Mouse (Mus musculus): ENCODE data around the gene Phf5a.

Phf5a gene

GRCm38 (mm10) chr15:81885418-81885934 is 13.8 kb upstream of the Phf5a start:
- DNase-seq (ENCODE audit: low spot score in 2 of 2) = no peak

GRCm38 (mm10) chr15:81882348-81882747 is 10.6 kb upstream of the Phf5a start:
- DNase-seq (ENCODE audit: low spot score in 2 of 2) = no peak

GRCm38 (mm10) chr15:81879531-81880401 is 8.1 kb upstream of the Phf5a start:
- peak; percentile 63 to 71 for DNase-seq (ENCODE audit: low spot score in 2 of 2)

DNA sequence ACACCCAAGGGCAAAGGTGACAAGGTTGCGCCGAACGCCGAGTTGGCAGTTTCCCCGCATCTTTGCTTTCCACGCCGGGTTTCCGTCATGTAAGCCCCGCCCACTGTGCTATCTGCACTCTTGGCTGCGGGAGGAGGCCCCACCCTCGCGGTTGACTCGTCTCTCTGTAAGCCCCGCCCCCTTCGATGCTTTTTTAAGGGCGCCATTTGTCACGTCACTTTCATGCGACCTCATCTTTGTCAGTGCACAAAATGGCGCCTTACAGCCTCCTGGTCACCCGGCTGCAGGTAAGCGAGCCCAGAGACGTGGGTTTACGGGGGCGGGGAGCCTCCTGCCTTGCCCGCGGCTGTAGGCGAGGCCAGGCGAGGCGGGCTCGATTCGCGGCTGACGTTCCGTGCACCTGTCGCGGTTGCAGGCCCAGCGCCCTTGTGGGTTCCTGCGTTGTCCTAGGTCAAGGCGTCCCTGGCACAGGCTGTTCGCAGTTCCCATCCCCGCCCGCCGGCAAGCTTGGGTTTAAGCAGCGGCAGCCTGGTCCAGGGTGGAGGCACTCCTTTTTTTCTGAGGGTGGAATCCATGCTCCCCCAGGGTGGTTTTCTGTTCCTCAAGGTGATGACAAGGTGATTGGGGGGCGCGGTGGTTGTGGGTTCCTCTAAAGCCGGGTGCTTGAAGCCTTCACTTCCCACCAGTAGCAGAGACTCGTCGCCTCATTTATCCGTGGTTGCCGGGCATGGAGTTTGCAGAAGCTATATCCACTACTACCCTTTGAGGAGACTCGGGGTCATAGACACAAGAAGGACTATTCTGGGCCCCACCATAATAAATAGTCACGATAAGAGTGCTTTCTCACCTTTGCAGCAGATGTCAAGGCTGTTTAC is 788 bp upstream of the Phf5a start, which contains the start of gene Aco2:
Aco2 (plus strand) TSS at position 48 of the 875 bp plus-strand sequence.
- DNase-seq (ENCODE audit: low spot score in 2 of 2) = peak; percentile 99

DNA sequence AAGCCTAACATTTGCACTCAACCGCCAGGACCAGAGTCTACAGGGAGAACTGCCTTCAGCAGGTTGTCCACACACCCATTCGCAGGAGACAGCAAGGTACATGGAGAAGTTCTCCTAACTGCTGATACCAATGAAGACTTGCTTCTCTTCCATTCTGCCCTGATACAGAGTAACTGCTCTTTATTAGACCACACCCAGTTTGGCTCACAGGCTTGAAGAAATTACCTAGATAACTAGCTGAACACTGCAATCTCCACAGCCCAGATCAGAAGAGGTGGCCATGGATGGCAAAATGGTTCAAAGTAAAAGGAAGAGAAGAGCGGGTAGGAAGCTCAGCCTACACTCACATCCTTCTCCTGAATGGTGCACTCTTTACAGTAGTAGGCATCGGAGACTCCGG is 1.7 kb downstream of the Phf5a start:
- no peak for DNase-seq (ENCODE audit: low spot score in 2 of 2)

- DNase-seq (ENCODE audit: low spot score in 2 of 2) = no peak
Measured at GRCm38 (mm10) chr15:81864238-81864637, 7.5 kb downstream of the Phf5a start.

- no peak for DNase-seq (ENCODE audit: low spot score in 2 of 2)
Measured at GRCm38 (mm10) chr15:81860471-81861135, 11.1 kb downstream of the Phf5a start.

DNA sequence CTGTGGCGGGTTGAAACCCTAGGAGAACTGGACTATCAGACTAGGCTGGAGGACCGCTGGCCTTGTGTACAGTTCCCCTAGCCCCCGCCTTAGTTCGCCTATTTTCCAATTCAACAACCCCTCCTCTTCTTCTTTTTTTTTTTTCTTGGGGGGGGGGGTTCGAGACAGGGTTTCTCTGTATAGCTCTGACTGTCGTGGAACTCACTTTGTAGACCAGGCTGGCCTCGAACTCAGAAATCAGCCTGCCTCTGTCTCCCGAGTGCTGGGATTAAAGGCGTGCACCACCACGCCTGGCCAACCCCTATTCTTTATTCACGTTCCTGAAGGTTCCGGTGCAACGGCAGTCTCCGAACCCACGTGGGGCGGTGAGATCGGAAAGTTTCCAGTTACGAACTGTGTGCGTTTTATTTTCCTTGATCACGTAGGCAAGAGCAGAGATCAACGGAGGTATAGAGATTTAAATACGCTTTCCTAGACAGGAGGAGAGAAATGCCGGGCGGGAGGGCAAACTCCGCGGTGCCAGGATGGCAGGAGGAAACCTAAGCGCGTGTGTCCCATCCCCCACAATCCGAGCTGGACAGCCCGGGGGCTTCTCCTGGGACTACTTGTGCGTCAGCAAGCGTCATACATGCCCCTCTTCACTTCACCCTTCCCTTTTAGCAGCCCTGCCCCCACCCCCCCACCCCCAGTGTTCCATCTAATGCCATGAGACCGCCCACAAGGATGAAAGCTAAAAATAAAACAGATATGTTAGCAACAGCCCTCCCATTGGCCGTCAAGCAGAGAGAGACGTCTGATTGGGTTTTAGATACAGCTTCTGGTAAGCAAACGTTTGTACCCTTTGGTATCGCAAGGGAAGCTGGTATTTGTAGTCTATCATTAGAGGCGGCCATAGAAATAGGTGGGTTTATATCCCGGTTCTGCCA is 12.1 kb downstream of the Phf5a start:
- DNase-seq (ENCODE audit: low spot score in 2 of 2) = peak; percentile 85 to 91

DNA sequence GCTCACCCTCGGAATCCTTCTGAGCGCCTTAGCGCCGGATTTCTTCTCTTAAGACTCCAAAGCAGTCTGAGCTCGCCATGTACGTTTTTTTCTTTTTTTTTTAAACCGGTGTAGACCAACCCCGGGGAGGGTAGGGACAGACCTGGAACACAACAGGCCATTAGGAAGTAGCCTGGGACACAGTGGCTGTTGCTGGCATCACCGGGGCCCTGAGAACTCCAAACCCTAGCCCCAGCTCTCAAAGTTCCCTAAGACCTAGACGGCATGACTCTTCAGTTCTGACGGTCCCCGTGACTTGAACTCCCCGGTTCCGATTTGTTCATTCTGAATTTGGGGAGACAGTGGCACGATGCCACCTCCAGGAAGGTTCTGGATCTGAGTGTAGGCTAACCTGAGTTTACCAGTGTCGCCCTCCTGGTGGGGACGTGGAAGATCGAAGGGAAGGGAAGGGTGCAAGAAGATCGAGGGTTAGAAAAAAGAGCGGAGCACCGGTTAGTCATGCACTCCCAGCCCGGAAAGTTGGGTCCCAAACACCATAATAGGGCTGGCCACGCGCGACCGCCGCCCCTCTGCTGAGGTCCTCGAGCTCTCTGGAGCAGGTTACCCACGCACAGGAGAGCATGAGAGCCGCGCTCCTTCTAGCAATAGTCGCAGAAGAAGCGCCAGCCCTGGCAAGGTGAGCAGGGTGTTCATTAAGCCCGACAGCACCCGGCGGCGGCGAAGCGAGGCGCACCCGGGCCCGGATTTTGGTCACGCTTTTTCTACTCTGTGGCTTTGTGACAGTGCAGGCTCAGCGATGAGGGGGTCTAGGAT is 13.0 kb downstream of the Phf5a start, which contains the start of gene Tob2:
Tob2 (minus strand) TSS at position 280 of the 813 bp plus-strand sequence.
- DNase-seq (ENCODE audit: low spot score in 2 of 2) = peak; percentile 64 to 71

- DNase-seq (ENCODE audit: low spot score in 2 of 2) = peak; percentile 84 to 92
Measured at GRCm38 (mm10) chr15:81858138-81858516, 13.6 kb downstream of the Phf5a start.

DNA sequence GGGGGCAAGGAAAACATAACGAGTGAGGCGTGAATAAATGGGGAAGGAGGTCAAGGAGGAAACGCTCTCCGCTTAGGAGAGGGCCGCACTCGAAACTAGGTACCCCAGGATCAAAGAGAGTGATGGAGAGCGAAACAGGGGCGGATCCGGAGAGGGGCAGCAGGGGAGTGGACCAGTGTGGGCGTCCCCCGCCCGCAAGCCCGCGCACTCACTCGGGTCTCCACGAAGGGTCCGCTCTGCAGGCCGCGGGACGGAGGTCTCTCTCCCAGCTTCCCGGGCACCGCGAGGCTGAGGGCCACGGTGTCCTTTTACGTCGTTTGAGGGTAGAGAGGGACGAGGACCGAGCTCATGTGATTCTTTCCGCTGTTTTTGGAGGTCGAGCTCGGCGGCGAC is 14.0 kb downstream of the Phf5a start:
- DNase-seq (ENCODE audit: low spot score in 2 of 2) = no peak

GRCm38 (mm10) chr15:81856938-81857723 is 14.6 kb downstream of the Phf5a start:
- no peak for DNase-seq (ENCODE audit: low spot score in 2 of 2)

DNA sequence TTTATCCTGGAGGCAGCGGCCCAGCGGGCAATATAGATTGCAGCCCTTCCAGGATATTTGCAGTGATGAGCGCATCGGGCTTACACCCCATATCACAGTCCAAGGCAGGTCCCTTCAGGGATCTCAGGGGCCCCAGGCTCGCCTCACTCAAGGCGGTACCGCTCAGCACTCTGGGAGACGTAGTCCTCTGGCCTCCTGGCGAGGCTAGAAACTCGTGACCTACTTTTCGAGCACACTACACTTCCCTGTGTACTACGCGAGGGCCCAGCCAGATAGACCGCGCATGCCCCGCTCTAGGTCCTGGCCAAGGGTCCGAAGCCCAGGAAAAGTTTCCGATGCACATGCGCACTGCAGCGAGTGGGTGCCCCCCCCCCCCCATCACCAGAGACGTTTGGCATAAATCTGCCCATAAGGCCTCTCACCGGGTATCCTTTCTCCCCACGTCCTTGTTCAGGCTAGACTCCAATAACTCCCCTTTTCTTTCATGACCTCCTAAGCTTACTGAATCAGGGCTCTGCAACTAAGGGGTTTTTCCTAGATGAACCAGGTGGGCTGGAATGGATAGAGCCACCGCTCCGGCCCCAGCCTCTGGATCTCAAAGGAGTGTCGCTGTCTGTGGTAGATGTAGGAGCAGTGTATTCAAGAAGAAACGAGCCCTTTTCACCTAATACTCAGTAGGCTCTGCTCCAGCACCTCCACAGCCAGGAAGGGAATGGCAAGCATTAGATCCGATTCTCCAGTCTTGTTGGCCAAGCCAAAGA is 15.5 kb downstream of the Phf5a start:
- DNase-seq (ENCODE audit: low spot score in 2 of 2) = peak; percentile 77 to 79

GRCm38 (mm10) chr15:81853081-81853480 is 18.6 kb downstream of the Phf5a start:
- DNase-seq (ENCODE audit: low spot score in 2 of 2) = no peak

- DNase-seq (ENCODE audit: low spot score in 2 of 2) = no peak
Measured at GRCm38 (mm10) chr15:81852411-81853000, 19.2 kb downstream of the Phf5a start.

DNA sequence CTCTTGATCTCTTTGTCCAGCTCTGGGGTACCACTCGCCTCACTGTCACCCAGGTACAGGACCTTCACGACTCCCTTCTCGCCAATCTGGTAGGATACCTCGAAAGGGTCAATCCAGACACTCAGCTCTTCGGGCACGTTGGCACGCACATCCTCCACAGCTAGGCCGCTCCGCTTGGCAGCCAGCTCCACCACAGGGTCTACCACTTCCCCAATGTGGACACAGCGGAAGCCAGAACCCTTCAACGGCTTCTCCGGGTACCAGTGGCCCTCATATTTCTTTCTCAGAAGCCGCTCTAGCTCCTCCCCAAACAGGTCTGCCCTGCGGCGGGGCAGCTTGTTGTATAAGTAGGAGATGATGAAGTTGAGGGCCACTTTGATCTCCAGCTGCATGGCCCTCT is 20.3 kb downstream of the Phf5a start:
- no peak for DNase-seq (ENCODE audit: low spot score in 2 of 2)

DNA sequence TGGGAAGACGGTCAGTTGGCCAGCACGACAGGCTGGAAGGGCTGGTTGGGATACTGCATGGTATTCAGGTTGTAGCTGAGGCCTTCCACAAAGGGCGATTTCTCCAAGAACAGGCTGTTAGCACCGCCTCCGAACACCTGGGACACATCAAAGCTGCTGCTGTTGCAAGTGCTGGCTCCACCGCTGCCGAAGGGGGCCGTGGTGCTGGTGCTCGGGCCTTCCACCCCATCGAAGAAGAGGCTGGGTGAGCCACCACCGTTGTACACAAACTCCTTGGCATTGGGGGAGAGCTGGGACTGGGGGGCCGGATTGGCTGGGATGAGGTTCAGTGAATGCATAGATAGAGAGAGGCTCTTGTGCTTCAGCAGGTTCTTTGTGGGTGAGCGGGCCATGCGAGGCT is 21.0 kb downstream of the Phf5a start:
- DNase-seq (ENCODE audit: low spot score in 2 of 2) = no peak

GRCm38 (mm10) chr15:81849104-81849503 is 22.6 kb downstream of the Phf5a start:
- no peak for DNase-seq (ENCODE audit: low spot score in 2 of 2)
